Mouse (Mus musculus): Measurements from ENCODE around the gene Olfr1049. TPM values are rescaled to one million over a fixed set of nuclear protein-coding genes. Genes with fewer than 3 reads are reported as not detected.
"Not testable (repeated sequence)": the region's sequence is repeated elsewhere in the genome, so short reads cannot be mapped to it uniquely, and the experiment has no call there.

Gene Olfr1049
- total RNA-seq (2014; rRNA removed): not detected in 2 replicates
- not detected in 2 replicates for polyA plus RNA-seq (2015; fragmentation: Nextera tagmentation; extraction: Ambion mirVana)

- H3K4me3 ChIP-seq (ENCODE audit: low read depth, low read length); H3K9me3 ChIP-seq (ENCODE audit: low read length); ATAC-seq (ENCODE audit: low FRiP score); H3K4me1 ChIP-seq (ENCODE audit: insufficient read depth, low read length); H3K4me2 ChIP-seq (ENCODE audit: low read depth, low read length, poor library complexity, severe bottlenecking); DNase-seq (ENCODE audit: low spot score); H3K36me3 ChIP-seq (ENCODE audit: insufficient read depth, low read length); H3K27me3 ChIP-seq (ENCODE audit: insufficient read depth, low read length); H3K27ac ChIP-seq (ENCODE audit: low read depth, low read length); H3K9ac ChIP-seq (replicated peaks; ENCODE audit: low read length, poor library complexity, severe bottlenecking): not testable (repeated sequence)
Observed at GRCm38 (mm10) chr2:86258228-86258627, at the start of gene Olfr1049. Gene Olfr1049 (minus strand): TSS chr2:86258328.

- Histone ChIP-seq H3K4me1 (ENCODE audit: insufficient read depth, low read length) (no peaks in the 10 kb centered on the region), H3K4me2 (ENCODE audit: low read depth, low read length, poor library complexity, severe bottlenecking) (no peak within 1 kb of the TSS), H3K27me3 (ENCODE audit: insufficient read depth, low read length) (no peaks in the 10 kb centered on the region), H3K9me3 (ENCODE audit: low read length) (no peaks in the 10 kb centered on the region), H3K9ac (replicated peaks; ENCODE audit: low read length, poor library complexity, severe bottlenecking) (no peak within 1 kb of the TSS), H3K27ac (ENCODE audit: low read depth, low read length) (no peak within 1 kb of the TSS), H3K4me3 (ENCODE audit: low read depth, low read length) (no peak within 1 kb of the TSS), H3K36me3 (ENCODE audit: insufficient read depth, low read length) (no peaks in the 10 kb centered on the region)
- TF ChIP-seq CTCF (IDR thresholded peaks at IDR 0.05): no peak
- no peak for ATAC-seq (ENCODE audit: low FRiP score)
- DNase-seq (ENCODE audit: low spot score): no peak
Observed at GRCm38 (mm10) chr2:86292155-86292554, 34.0 kb upstream of the Olfr1049 start, which contains the start of gene Olfr1052. Gene Olfr1052 (plus strand): TSS chr2:86292455.

- not testable (repeated sequence) for H3K4me2 ChIP-seq (ENCODE audit: low read depth, low read length, poor library complexity, severe bottlenecking); H3K9me3 ChIP-seq (ENCODE audit: low read length); H3K36me3 ChIP-seq (ENCODE audit: insufficient read depth, low read length); H3K27me3 ChIP-seq (ENCODE audit: insufficient read depth, low read length); ATAC-seq (ENCODE audit: low FRiP score); H3K27ac ChIP-seq (ENCODE audit: low read depth, low read length); DNase-seq (ENCODE audit: low spot score); H3K9ac ChIP-seq (replicated peaks; ENCODE audit: low read length, poor library complexity, severe bottlenecking); H3K4me1 ChIP-seq (ENCODE audit: insufficient read depth, low read length); H3K4me3 ChIP-seq (ENCODE audit: low read depth, low read length)
Observed at GRCm38 (mm10) chr2:86278988-86279387, 20.9 kb upstream of the Olfr1049 start, which contains the start of gene Olfr1051. Gene Olfr1051 (minus strand): TSS chr2:86279088.

- no peaks in the 10 kb centered on the region for H3K27me3 ChIP-seq (ENCODE audit: insufficient read depth, low read length)
- no peak for ATAC-seq (ENCODE audit: low FRiP score)
- no peak for TF ChIP-seq CTCF (IDR thresholded peaks at IDR 0.05)
- H3K27ac ChIP-seq (ENCODE audit: low read depth, low read length): no peak within 1 kb of the TSS
- H3K9ac ChIP-seq (replicated peaks; ENCODE audit: low read length, poor library complexity, severe bottlenecking): no peak within 1 kb of the TSS
- H3K4me2 ChIP-seq (ENCODE audit: low read depth, low read length, poor library complexity, severe bottlenecking): no peak within 1 kb of the TSS
- H3K36me3 ChIP-seq (ENCODE audit: insufficient read depth, low read length): no peaks in the 10 kb centered on the region
- DNase-seq (ENCODE audit: low spot score): no peak
- no peaks in the 10 kb centered on the region for H3K4me1 ChIP-seq (ENCODE audit: insufficient read depth, low read length)
- no peak within 1 kb of the TSS for H3K4me3 ChIP-seq (ENCODE audit: low read depth, low read length)
- no peaks in the 10 kb centered on the region for H3K9me3 ChIP-seq (ENCODE audit: low read length)
Observed at GRCm38 (mm10) chr2:86240189-86240588, 17.9 kb downstream of the Olfr1049 start, which contains the start of gene Olfr1048. Gene Olfr1048 (minus strand): TSS chr2:86240289.

GRCm38 (mm10) chr2:86231301-86231700 is 26.8 kb downstream of the Olfr1049 start, which contains the start of gene Olfr1047:
Gene Olfr1047 (minus strand): TSS chr2:86231401.
- no peak within 1 kb of the TSS for H3K9ac ChIP-seq (replicated peaks; ENCODE audit: low read length, poor library complexity, severe bottlenecking)
- no peak for TF ChIP-seq CTCF (IDR thresholded peaks at IDR 0.05)
- H3K4me2 ChIP-seq (ENCODE audit: low read depth, low read length, poor library complexity, severe bottlenecking): no peak within 1 kb of the TSS
- H3K9me3 ChIP-seq (ENCODE audit: low read length): no peaks in the 10 kb centered on the region
- H3K4me1 ChIP-seq (ENCODE audit: insufficient read depth, low read length): no peaks in the 10 kb centered on the region
- DNase-seq (ENCODE audit: low spot score): no peak
- H3K4me3 ChIP-seq (ENCODE audit: low read depth, low read length): no peak within 1 kb of the TSS
- ATAC-seq (ENCODE audit: low FRiP score): no peak
- no peaks in the 10 kb centered on the region for H3K27me3 ChIP-seq (ENCODE audit: insufficient read depth, low read length)
- no peaks in the 10 kb centered on the region for H3K36me3 ChIP-seq (ENCODE audit: insufficient read depth, low read length)
- no peak within 1 kb of the TSS for H3K27ac ChIP-seq (ENCODE audit: low read depth, low read length)
- WGBS: 83% methylated on average over 1 of the region's 1 CpGs

GRCm38 (mm10) chr2:86219214-86219613 is 38.9 kb downstream of the Olfr1049 start, which contains the start of gene Olfr1046:
Gene Olfr1046 (minus strand): TSS chr2:86219314.
- no peaks in the 10 kb centered on the region for H3K36me3 ChIP-seq (ENCODE audit: insufficient read depth, low read length)

More at GRCm38 (mm10) chr2:86219214-86219613, 38.9 kb downstream of the Olfr1049 start, which contains the start of gene Olfr1046:
- ATAC-seq (ENCODE audit: low FRiP score) (no peak), DNase-seq (ENCODE audit: low spot score) (no peak)
- H3K4me1 ChIP-seq (ENCODE audit: insufficient read depth, low read length): no peaks in the 10 kb centered on the region
- no peak within 1 kb of the TSS for H3K4me3 ChIP-seq (ENCODE audit: low read depth, low read length)
- H3K9ac ChIP-seq (replicated peaks; ENCODE audit: low read length, poor library complexity, severe bottlenecking): no peak within 1 kb of the TSS
- WGBS: 69% methylated on average over 2 of the region's 2 CpGs
- no peak within 1 kb of the TSS for H3K4me2 ChIP-seq (ENCODE audit: low read depth, low read length, poor library complexity, severe bottlenecking)
- H3K27me3 ChIP-seq (ENCODE audit: insufficient read depth, low read length): no peaks in the 10 kb centered on the region
- H3K9me3 ChIP-seq (ENCODE audit: low read length): no peaks in the 10 kb centered on the region
- no peak for TF ChIP-seq CTCF (IDR thresholded peaks at IDR 0.05)
- H3K27ac ChIP-seq (ENCODE audit: low read depth, low read length): no peak within 1 kb of the TSS

Other genes with a start within 250 kb of the Olfr1049 start
- gene Olfr1033, start 237.7 kb downstream of the Olfr1049 start, total RNA-seq (2014; rRNA removed): 0.11 and 0.24 TPM in 2 replicates
- not detected in 2 replicates for gene Olfr1033, start 237.7 kb downstream of the Olfr1049 start, polyA plus RNA-seq (2015; fragmentation: Nextera tagmentation; extraction: Ambion mirVana)
- gene Olfr1034, start 212.5 kb downstream of the Olfr1049 start, total RNA-seq (2014; rRNA removed): 0.19 TPM in 1 of 2 replicates, not detected in the other
- gene Olfr1034, start 212.5 kb downstream of the Olfr1049 start, polyA plus RNA-seq (2015; fragmentation: Nextera tagmentation; extraction: Ambion mirVana): not detected in 2 replicates
- not detected in 2 replicates for gene Olfr1036, start 184.3 kb downstream of the Olfr1049 start, total RNA-seq (2014; rRNA removed)
- gene Olfr1036, start 184.3 kb downstream of the Olfr1049 start, polyA plus RNA-seq (2015; fragmentation: Nextera tagmentation; extraction: Ambion mirVana): not detected in 2 replicates
- gene Olfr1037, start 170.9 kb downstream of the Olfr1049 start, total RNA-seq (2014; rRNA removed): not detected in 2 replicates
- not detected in 2 replicates for gene Olfr1037, start 170.9 kb downstream of the Olfr1049 start, polyA plus RNA-seq (2015; fragmentation: Nextera tagmentation; extraction: Ambion mirVana)
- not detected in 2 replicates for gene Olfr1039, start 122.4 kb downstream of the Olfr1049 start, total RNA-seq (2014; rRNA removed)
- not detected in 2 replicates for gene Olfr1039, start 122.4 kb downstream of the Olfr1049 start, polyA plus RNA-seq (2015; fragmentation: Nextera tagmentation; extraction: Ambion mirVana)
- not detected in 2 replicates for gene Olfr1040, start 111.6 kb downstream of the Olfr1049 start, total RNA-seq (2014; rRNA removed)
- not detected in 2 replicates for gene Olfr1040, start 111.6 kb downstream of the Olfr1049 start, polyA plus RNA-seq (2015; fragmentation: Nextera tagmentation; extraction: Ambion mirVana)
- gene Olfr1042, start 96.5 kb downstream of the Olfr1049 start, total RNA-seq (2014; rRNA removed): not detected in 2 replicates
- not detected in 2 replicates for gene Olfr1042, start 96.5 kb downstream of the Olfr1049 start, polyA plus RNA-seq (2015; fragmentation: Nextera tagmentation; extraction: Ambion mirVana)
- not detected in 2 replicates for gene Olfr1043, start 90.8 kb downstream of the Olfr1049 start, total RNA-seq (2014; rRNA removed)
- not detected in 2 replicates for gene Olfr1043, start 90.8 kb downstream of the Olfr1049 start, polyA plus RNA-seq (2015; fragmentation: Nextera tagmentation; extraction: Ambion mirVana)
- gene Olfr1044, start 80.5 kb downstream of the Olfr1049 start, total RNA-seq (2014; rRNA removed): not detected in 2 replicates
- not detected in 2 replicates for gene Olfr1044, start 80.5 kb downstream of the Olfr1049 start, polyA plus RNA-seq (2015; fragmentation: Nextera tagmentation; extraction: Ambion mirVana)
- not detected in 2 replicates for gene Olfr52, start 72.6 kb downstream of the Olfr1049 start, total RNA-seq (2014; rRNA removed)
- gene Olfr52, start 72.6 kb downstream of the Olfr1049 start, polyA plus RNA-seq (2015; fragmentation: Nextera tagmentation; extraction: Ambion mirVana): not detected in 2 replicates
- gene Olfr1045, start 55.3 kb downstream of the Olfr1049 start, total RNA-seq (2014; rRNA removed): not detected in 2 replicates
- not detected in 2 replicates for gene Olfr1045, start 55.3 kb downstream of the Olfr1049 start, polyA plus RNA-seq (2015; fragmentation: Nextera tagmentation; extraction: Ambion mirVana)
- not detected in 2 replicates for gene Olfr1046, start 39.0 kb downstream of the Olfr1049 start, total RNA-seq (2014; rRNA removed)
- not detected in 2 replicates for gene Olfr1046, start 39.0 kb downstream of the Olfr1049 start, polyA plus RNA-seq (2015; fragmentation: Nextera tagmentation; extraction: Ambion mirVana)
- gene Olfr1047, start 26.9 kb downstream of the Olfr1049 start, total RNA-seq (2014; rRNA removed): not detected in 2 replicates
- gene Olfr1047, start 26.9 kb downstream of the Olfr1049 start, polyA plus RNA-seq (2015; fragmentation: Nextera tagmentation; extraction: Ambion mirVana): not detected in 2 replicates
- not detected in 2 replicates for gene Olfr1048, start 18.0 kb downstream of the Olfr1049 start, total RNA-seq (2014; rRNA removed)
- not detected in 2 replicates for gene Olfr1048, start 18.0 kb downstream of the Olfr1049 start, polyA plus RNA-seq (2015; fragmentation: Nextera tagmentation; extraction: Ambion mirVana)
- gene Olfr1051, start 20.8 kb upstream of the Olfr1049 start, total RNA-seq (2014; rRNA removed): not detected in 2 replicates
- gene Olfr1051, start 20.8 kb upstream of the Olfr1049 start, polyA plus RNA-seq (2015; fragmentation: Nextera tagmentation; extraction: Ambion mirVana): not detected in 2 replicates
- gene Olfr1052, start 34.1 kb upstream of the Olfr1049 start, total RNA-seq (2014; rRNA removed): not detected in 2 replicates
- not detected in 2 replicates for gene Olfr1052, start 34.1 kb upstream of the Olfr1049 start, polyA plus RNA-seq (2015; fragmentation: Nextera tagmentation; extraction: Ambion mirVana)
- gene Olfr1053, start 57.0 kb upstream of the Olfr1049 start, total RNA-seq (2014; rRNA removed): not detected in 2 replicates
- not detected in 2 replicates for gene Olfr1053, start 57.0 kb upstream of the Olfr1049 start, polyA plus RNA-seq (2015; fragmentation: Nextera tagmentation; extraction: Ambion mirVana)
- not detected in 2 replicates for gene Olfr1054, start 77.1 kb upstream of the Olfr1049 start, total RNA-seq (2014; rRNA removed)
- gene Olfr1054, start 77.1 kb upstream of the Olfr1049 start, polyA plus RNA-seq (2015; fragmentation: Nextera tagmentation; extraction: Ambion mirVana): not detected in 2 replicates
- not detected in 2 replicates for gene Olfr1055, start 92.0 kb upstream of the Olfr1049 start, total RNA-seq (2014; rRNA removed)
- not detected in 2 replicates for gene Olfr1055, start 92.0 kb upstream of the Olfr1049 start, polyA plus RNA-seq (2015; fragmentation: Nextera tagmentation; extraction: Ambion mirVana)
- gene Olfr1056, start 104.1 kb upstream of the Olfr1049 start, total RNA-seq (2014; rRNA removed): not detected in 2 replicates
- gene Olfr1056, start 104.1 kb upstream of the Olfr1049 start, polyA plus RNA-seq (2015; fragmentation: Nextera tagmentation; extraction: Ambion mirVana): not detected in 2 replicates
- gene Olfr1057, start 120.1 kb upstream of the Olfr1049 start, total RNA-seq (2014; rRNA removed): not detected in 2 replicates
- gene Olfr1057, start 120.1 kb upstream of the Olfr1049 start, polyA plus RNA-seq (2015; fragmentation: Nextera tagmentation; extraction: Ambion mirVana): not detected in 2 replicates
- gene Olfr1058, start 130.2 kb upstream of the Olfr1049 start, total RNA-seq (2014; rRNA removed): not detected in 2 replicates
- gene Olfr1058, start 130.2 kb upstream of the Olfr1049 start, polyA plus RNA-seq (2015; fragmentation: Nextera tagmentation; extraction: Ambion mirVana): not detected in 2 replicates
- not detected in 2 replicates for gene Olfr1061, start 155.7 kb upstream of the Olfr1049 start, total RNA-seq (2014; rRNA removed)
- gene Olfr1061, start 155.7 kb upstream of the Olfr1049 start, polyA plus RNA-seq (2015; fragmentation: Nextera tagmentation; extraction: Ambion mirVana): not detected in 2 replicates
- not detected in 2 replicates for gene Olfr1062, start 168.4 kb upstream of the Olfr1049 start, total RNA-seq (2014; rRNA removed)
- gene Olfr1062, start 168.4 kb upstream of the Olfr1049 start, polyA plus RNA-seq (2015; fragmentation: Nextera tagmentation; extraction: Ambion mirVana): not detected in 2 replicates
- not detected in 2 replicates for gene Olfr1065, start 192.3 kb upstream of the Olfr1049 start, total RNA-seq (2014; rRNA removed)
- gene Olfr1065, start 192.3 kb upstream of the Olfr1049 start, polyA plus RNA-seq (2015; fragmentation: Nextera tagmentation; extraction: Ambion mirVana): not detected in 2 replicates
- not detected in 2 replicates for gene Olfr1066, start 197.9 kb upstream of the Olfr1049 start, total RNA-seq (2014; rRNA removed)
- not detected in 2 replicates for gene Olfr1066, start 197.9 kb upstream of the Olfr1049 start, polyA plus RNA-seq (2015; fragmentation: Nextera tagmentation; extraction: Ambion mirVana)
- gene Olfr228, start 229.1 kb upstream of the Olfr1049 start, total RNA-seq (2014; rRNA removed): not detected in 2 replicates
- gene Olfr228, start 229.1 kb upstream of the Olfr1049 start, polyA plus RNA-seq (2015; fragmentation: Nextera tagmentation; extraction: Ambion mirVana): not detected in 2 replicates

Measured in midbrain, postnatal 0 days (tissue).